Mouse (Mus musculus): ENCODE measurements around the gene Lrrc63.
A peak's percentile ranks its signal among the peaks of the same experiment; 100 is the strongest.

Gene Lrrc63

GRCm38 (mm10) chr14:75138503-75138902, 7.8 kb upstream of the Lrrc63 start:
- DNase-seq (ENCODE audit: low spot score in 2 of 2) = no peak

GRCm38 (mm10) chr14:75136119-75136966, 5.7 kb upstream of the Lrrc63 start:
- DNase-seq (ENCODE audit: low spot score in 2 of 2) = peak in 1 of 2 experiments; percentile 31

DNA sequence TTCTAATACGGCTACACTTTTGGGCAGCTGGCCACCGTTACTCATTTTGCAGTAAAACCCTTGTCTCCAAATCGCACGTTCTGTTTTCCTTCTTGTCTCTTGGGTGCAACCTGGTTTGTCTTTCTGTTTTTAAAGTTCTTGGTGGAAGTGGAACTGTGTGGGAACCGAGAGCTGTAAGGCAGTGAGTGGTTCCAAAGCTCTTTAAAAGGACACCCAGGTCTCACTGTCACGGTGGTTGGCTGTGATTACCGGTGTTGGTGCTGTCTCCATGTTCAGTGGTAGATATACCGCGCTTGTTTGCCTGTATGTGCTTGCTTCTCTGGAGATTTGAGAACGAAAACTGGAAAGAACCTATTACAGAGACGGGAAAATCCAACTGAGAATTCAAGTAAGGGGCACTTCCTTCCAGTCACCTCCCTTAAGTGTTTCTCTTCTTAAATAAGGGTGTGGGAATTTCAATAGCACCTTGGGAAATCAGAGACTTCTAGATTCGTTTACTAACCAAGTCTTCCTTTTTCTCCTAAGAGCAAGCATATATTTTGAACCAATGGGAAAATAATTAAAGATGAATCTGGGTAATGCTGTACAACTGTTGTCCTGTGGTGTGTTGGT, 749 bp upstream of the Lrrc63 start:
- no peak for DNase-seq (ENCODE audit: low spot score in 2 of 2)

DNA sequence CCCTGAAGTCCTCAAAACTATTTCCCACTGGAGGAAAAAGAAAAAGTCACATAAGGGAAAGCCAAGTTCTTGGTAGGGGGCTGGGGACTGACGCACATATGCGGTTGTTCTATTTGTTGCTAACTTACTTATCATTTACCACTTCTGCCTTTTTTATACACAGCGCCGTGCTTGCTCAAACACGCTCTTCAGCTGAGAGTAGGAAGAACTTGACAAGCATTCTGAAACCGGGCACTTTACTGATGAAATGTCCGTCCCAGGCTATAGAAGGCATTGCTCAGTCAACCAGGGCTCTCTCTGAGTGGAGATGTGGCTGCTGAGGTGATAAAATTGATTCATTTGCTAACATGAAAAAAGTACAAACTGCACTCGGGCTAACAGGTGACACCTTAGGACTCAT, 9.0 kb downstream of the Lrrc63 start:
- DNase-seq (ENCODE audit: low spot score in 2 of 2) = no peak

- DNase-seq (ENCODE audit: low spot score in 2 of 2) = no peak
Measured at GRCm38 (mm10) chr14:75102956-75103355, 27.7 kb downstream of the Lrrc63 start.

- no peak for DNase-seq (ENCODE audit: low spot score in 2 of 2)
Measured at GRCm38 (mm10) chr14:75077946-75078345, 52.7 kb downstream of the Lrrc63 start.

- DNase-seq (ENCODE audit: low spot score in 2 of 2) = no peak
Measured at GRCm38 (mm10) chr14:75075299-75076180, 55.1 kb downstream of the Lrrc63 start.

DNA sequence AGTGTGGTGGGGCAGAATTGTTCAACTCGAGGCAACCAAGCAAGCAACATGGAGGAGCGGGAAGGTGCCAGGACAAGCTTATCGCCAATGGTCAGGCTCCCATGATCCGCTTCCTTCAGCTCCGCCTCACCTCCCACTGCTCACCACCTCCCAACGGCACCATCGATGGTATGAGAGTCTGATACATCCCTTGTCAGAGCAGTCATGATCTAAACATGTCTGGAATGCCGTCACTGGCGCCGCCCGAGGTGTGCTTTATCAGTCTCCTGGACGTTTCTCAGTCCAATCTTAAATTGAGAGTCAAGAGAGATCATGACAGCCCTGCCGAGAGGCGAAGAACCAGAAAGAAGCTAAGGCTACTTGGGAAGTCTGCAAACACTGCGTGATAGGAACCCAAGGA, 59.6 kb downstream of the Lrrc63 start:
- no peak for DNase-seq (ENCODE audit: low spot score in 2 of 2)

- DNase-seq (ENCODE audit: low spot score in 2 of 2) = no peak
Measured at GRCm38 (mm10) chr14:75069356-75069979, 61.2 kb downstream of the Lrrc63 start.

DNA sequence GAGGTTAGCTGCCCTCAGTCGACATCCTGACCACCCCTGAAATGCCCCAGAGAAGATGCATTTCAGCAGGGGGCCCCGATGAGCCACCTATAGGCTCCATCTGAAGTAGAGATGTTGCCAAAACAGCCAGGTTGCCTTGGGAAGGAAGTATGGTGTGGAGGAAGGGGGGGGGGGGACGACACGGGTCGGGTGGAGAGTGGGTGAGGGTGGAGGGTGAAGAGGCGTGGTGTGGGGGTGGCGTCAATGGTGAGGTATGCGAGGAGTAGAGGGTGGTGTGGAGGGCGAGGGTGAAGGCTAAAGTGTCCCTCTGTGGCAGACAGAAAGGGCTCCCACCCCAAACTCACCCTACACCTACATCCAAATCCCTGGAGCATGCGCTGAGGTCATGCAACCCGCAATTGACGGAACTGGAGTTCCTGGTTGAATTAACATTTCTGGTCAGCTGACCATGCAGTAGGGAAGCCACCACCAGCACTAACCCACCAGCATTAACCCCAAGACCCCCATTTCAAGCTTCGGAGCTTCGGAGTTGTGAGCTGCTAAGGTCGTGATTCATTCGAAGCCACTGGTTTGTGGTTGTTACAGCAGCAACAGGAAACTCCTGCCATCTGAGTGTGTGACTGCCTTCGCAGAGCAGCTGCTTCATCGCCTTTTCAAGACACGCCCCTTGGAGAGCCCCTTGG, 62.1 kb downstream of the Lrrc63 start:
- no peak for DNase-seq (ENCODE audit: low spot score in 2 of 2)

DNA sequence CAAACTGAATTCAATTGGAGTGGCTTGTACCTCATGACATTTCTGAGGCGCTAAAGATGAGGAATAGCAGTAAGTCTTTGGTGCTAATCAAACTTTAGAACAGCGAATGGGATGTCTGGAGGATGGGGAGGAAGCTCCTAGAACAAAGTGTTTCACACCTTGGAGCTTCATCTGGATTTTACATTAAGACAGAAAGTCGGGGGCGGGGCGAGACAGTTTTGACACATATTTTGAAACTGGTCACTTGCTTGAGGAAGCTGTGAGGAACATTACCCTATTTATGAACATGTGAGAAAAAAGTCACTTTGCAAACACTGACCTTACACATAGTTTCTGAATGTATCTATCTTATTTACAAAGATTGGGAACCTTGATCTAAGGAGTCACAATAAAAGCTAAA, 65.5 kb downstream of the Lrrc63 start:
- no peak for DNase-seq (ENCODE audit: low spot score in 2 of 2)

DNA sequence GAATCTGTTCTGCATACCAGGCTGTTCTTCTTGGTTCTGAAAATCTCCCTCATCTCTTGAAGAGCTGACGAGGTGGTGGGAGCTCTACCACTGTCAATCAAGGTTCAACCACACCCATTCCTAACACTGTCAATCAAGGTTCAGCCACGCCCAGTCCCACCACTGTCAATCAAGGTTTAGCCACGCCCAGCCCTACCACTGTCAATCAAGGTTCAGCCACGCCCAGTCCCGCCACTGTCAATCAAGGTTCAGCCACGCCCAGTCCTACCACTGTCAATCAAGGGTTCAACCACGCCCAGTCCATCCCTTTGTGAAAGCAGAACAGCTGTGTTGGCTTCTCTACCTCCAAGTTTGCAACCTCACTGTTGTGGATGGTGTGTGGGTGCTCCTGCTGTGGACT, 66.2 kb downstream of the Lrrc63 start:
- no peak for DNase-seq (ENCODE audit: low spot score in 2 of 2)

GRCm38 (mm10) chr14:75063936-75064335, 66.7 kb downstream of the Lrrc63 start:
- no peak for DNase-seq (ENCODE audit: low spot score in 2 of 2)

GRCm38 (mm10) chr14:75060562-75060961, 70.1 kb downstream of the Lrrc63 start:
- DNase-seq (ENCODE audit: low spot score in 2 of 2) = no peak

DNA sequence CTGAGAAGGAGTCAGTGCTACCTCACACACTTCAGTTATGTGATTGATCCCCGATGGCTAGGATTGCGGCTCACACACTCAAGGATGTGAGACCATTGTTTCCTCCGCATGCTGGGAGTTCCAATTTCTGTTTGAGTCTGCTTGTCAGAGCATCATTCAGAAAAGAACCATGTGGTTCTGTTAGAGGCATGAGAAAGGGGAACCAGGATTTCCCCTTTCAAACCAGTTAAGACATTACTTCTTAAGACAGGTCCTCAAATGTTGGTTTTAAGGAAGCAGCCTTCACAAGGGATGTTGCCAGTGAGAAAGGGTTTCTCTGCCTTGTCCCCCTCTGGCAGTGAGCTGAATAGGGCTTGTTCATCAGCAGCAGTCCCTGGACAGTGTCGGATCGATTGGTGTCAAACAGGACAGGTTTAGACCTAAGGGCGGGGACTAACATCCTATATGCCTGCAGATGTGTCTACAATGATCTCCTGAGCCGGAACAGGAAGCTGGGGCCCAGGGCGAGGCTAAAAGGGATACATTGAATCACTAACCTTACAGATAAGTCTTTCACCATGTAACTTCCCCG, 73.7 kb downstream of the Lrrc63 start:
- no peak for DNase-seq (ENCODE audit: low spot score in 2 of 2)

DNA sequence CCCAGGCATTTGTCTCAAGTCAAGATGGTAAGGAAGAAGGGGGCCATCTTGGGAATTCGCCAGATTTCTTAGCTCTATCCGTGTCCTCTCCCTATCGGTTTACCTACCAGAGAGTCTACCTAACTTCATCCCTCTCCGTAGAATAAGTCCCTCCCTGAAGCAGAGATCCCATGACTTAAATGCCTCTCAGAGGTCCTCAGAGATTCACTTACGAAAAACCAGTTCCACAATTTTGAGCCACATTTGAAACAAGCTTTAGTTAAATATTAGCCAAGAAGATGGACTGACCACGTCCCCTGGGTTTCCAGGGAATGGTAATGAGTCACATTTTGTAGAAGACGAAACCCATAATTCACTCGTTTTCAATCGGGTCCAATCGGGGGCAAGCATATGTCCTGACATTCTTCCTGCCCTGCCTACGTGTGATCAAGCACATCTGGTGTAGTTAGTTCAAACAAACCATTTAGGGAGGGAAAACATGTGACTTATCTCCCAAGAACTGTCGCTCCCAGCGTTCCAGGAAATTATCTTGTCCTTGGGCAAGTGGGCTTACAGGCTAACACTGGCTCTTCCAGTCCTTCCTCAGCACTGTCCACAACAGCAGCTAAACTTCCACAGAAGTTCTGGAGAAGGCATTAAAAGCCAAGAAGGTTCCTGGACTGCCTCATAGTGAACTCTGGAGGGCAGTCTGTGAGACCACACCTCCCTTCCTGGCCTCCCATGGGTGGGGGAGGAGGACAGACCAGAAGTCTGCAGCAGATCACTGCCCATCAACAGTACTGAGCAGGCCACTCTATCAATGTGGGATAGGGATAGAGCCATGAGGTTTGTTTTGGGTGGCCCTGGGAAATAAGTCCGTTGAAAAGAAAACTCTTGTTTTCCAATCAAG, 76.0 kb downstream of the Lrrc63 start:
- DNase-seq (ENCODE audit: low spot score in 2 of 2) = peak in 1 of 2 experiments; percentile 18

DNA sequence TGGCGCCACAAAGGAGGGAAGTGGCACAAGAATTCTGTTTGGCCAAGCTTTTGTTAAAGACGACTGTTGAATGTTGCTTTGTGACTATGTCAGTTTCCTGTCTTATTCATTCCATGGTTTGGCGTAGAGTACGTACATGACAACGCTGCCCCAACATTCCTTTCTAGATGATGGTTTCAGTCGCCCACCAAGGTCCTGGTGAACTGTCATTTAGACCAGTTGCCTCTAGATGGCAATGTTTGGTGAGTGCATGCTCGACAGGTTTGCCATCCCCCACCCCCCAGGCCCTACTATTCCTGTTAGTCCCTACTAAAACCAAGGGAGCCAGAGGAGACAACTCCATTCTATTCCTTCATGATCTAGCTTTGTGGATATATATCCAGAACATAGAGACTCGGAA, 78.2 kb downstream of the Lrrc63 start:
- no peak for DNase-seq (ENCODE audit: low spot score in 2 of 2)

DNA sequence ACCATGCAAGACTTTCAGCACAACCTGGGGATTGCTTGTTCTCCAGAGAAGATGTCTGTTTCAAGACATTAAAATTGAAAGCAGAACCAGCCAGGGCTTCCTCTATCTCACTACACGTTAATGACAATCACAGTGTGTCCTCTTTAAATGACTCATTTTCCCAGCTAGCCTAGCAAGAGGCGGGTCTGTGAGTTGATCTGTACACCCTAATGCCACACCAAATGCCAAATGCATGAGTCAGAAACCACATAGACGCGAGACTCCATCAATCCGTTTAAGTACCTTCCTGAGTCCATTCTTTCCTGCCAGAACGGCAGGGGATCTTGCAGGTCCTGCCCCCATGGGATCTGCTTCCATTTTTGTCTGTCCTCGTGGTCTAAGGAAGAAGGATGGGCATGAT, 85.5 kb downstream of the Lrrc63 start:
- peak in 1 of 2 experiments; percentile 16 for DNase-seq (ENCODE audit: low spot score in 2 of 2)

DNA sequence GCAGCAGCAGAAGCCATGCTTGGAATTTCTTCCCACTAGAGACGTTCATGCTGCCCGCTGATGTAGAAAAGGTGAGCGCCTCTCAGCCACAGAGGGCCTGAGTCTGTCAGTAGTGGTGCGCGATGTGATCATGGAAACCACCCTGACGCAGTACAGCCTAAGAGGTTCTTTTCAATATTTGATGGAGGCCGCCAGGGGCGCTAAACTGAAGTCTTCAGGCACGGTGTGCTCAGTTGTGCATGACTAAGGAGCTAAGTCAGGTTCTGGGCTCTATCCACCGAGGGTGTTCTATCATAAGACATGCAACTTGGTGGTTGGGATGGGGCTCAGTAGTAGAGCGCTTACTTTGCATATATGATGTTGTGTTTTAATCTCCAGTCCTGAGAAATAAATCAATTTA, 95.2 kb downstream of the Lrrc63 start:
- no peak for DNase-seq (ENCODE audit: low spot score in 2 of 2)
